Mouse (Mus musculus) testis, adult 2 months (tissue): ENCODE results near the gene Rimklb. TPM values are rescaled to one million over a fixed set of nuclear protein-coding genes. Genes with fewer than 3 reads are reported as not detected.
"Not testable (repeated sequence)": the region's sequence is repeated elsewhere in the genome, so short reads cannot be mapped to it uniquely, and the experiment has no call there.

Source experiments
- H3K27ac ChIP-seq: fragments of 200-500 bp; 2 replicates; pipeline ENCODE4 v1.5.1; 2012; ENCODE audit warnings: low read depth, low read length; ENCODE audit not compliant: control insufficient read depth, insufficient read depth
- H3K27me3 ChIP-seq: fragments of 200-500 bp; 2 replicates; pipeline ENCODE4 v1.6.1; 2012; ENCODE audit warnings: mild to moderate bottlenecking, low read length, moderate library complexity; ENCODE audit not compliant: control insufficient read depth, insufficient read depth
- H3K36me3 ChIP-seq: fragments of 200-500 bp; 2 replicates; pipeline ENCODE4 v1.6.1; 2012; ENCODE audit warnings: mild to moderate bottlenecking, low read length; ENCODE audit not compliant: control insufficient read depth, insufficient read depth
- H3K4me1 ChIP-seq: fragments of 200-500 bp; 2 replicates; pipeline ENCODE4 v1.6.1; 2012; ENCODE audit warnings: low read length; ENCODE audit not compliant: control insufficient read depth, insufficient read depth
- H3K4me3 ChIP-seq: fragments of 200-500 bp; 2 replicates; pipeline ENCODE4 v1.5.1; 2012; ENCODE audit warnings: low read depth, mild to moderate bottlenecking, low read length, moderate library complexity, mixed read lengths; ENCODE audit not compliant: control insufficient read depth
- CTCF ChIP-seq: fragments of 200-500 bp; IDR thresholded peaks from 2 replicates; pipeline ENCODE4 v1.5.1; 2012; ENCODE audit warnings: low read depth, mild to moderate bottlenecking, inconsistent platforms, low read length, moderate library complexity; ENCODE audit not compliant: control insufficient read depth, insufficient read depth, insufficient replicate concordance
- POLR2A ChIP-seq: fragments of 200-500 bp; IDR thresholded peaks from 2 replicates; pipeline ENCODE4 v1.6.1; 2012; ENCODE audit warnings: low read depth, mild to moderate bottlenecking, inconsistent platforms, low read length, moderate library complexity; ENCODE audit not compliant: control insufficient read depth
- polyA plus RNA-seq: library from polyadenylated mRNA; depleted of rRNA; stranded (reverse); fragments of >200 nt; gene quantifications from 2 replicates; pipeline ENCODE4 v1.2.3, GENCODE M21; 2012; rRNA removed

Rimklb gene
- polyA plus RNA-seq, result 97.7 and 114 TPM in 2 replicates

GRCm38 (mm10) chr6:122498661-122499060 lies at the start of gene Rimklb:
Gene Rimklb (minus strand): TSS chr6:122498761.
- H3K27me3 ChIP-seq, result no peaks in the 10 kb centered on the region
- peaks cover 2% of the 10 kb centered on the region; the same call in 1 of the 2 replicates for H3K4me1 ChIP-seq
- TF ChIP-seq POLR2A (no peak), CTCF (no peak)
- no peaks in the 10 kb centered on the region for H3K36me3 ChIP-seq
- H3K4me3 ChIP-seq, result no peak within 1 kb of the TSS
- no peak within 1 kb of the TSS for H3K27ac ChIP-seq

GRCm38 (mm10) chr6:122545948-122546347 lies 47.4 kb upstream of the Rimklb start:
- Histone ChIP-seq H3K36me3 (no peaks in the 10 kb centered on the region), H3K27ac (no peak overlapping the region), H3K4me1 (peaks cover 2% of the 10 kb centered on the region; the same call in 1 of the 2 replicates), H3K4me3 (no peak overlapping the region; the same call in 1 of the 2 replicates), H3K27me3 (no peaks in the 10 kb centered on the region)
- TF ChIP-seq CTCF (no peak), POLR2A (no peak)

- no peak for TF ChIP-seq CTCF
- no peak for TF ChIP-seq POLR2A
- no peaks in the 10 kb centered on the region for H3K27me3 ChIP-seq
- H3K27ac ChIP-seq, result no peak overlapping the region
- H3K4me3 ChIP-seq, result no peak overlapping the region
- H3K4me1 ChIP-seq, result peaks cover 2% of the 10 kb centered on the region; the same call in 1 of the 2 replicates
- no peaks in the 10 kb centered on the region for H3K36me3 ChIP-seq
These were observed 46.8 kb upstream of the Rimklb start for GRCm38 (mm10) chr6:122545289-122545882.

GRCm38 (mm10) chr6:122544672-122545071 lies 46.1 kb upstream of the Rimklb start:
- Histone ChIP-seq H3K36me3 (no peaks in the 10 kb centered on the region), H3K27me3 (no peaks in the 10 kb centered on the region), H3K4me3 (no peak overlapping the region), H3K27ac (no peak overlapping the region), H3K4me1 (peaks cover 2% of the 10 kb centered on the region; the same call in 1 of the 2 replicates)
- TF ChIP-seq CTCF, result no peak
- TF ChIP-seq POLR2A, result no peak

DNA sequence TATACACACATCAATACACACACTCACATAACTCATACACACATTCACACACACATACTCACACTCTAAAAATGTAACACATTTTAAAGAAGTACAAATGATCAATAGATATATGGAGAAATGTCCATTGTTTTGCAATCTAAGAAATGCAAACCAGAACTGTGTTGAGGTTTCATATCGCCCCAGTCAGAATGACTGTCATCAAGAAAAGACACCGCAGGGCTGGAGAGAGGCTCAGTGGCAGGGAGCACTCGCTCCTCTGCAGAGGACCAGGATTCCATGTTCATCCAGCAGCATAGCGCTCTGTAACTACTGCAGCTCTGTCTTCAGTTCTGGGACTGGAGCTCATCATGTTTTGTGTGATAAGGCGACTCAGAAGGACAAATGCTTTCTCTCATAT lies 45.0 kb upstream of the Rimklb start:
- no peak for TF ChIP-seq POLR2A
- no peak for TF ChIP-seq CTCF
- Histone ChIP-seq H3K27me3 (no peaks in the 10 kb centered on the region), H3K36me3 (no peaks in the 10 kb centered on the region), H3K4me3 (no peak overlapping the region), H3K27ac (no peak overlapping the region), H3K4me1 (peaks cover 2% of the 10 kb centered on the region; the same call in 1 of the 2 replicates)

DNA sequence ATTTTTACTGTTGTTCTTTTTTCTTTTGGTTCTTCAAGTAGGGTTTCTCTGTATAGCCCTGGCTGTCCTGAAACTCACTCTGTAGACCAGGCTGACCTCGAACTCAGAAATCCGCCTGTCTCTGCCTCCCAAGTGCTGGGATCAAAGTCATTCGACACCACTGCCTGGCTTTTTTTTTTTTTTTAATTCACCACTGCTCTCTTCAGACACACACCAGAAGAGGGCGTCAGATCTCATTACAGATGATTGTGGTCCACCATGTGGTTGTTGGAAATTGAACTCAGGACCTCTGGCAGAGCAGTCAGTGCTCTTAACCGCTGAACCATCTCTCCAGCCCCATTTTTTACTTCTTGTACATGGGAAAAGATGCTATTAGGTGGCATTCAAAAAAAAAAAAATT lies 43.9 kb upstream of the Rimklb start:
- H3K4me1 ChIP-seq, H3K4me3 ChIP-seq, H3K27ac ChIP-seq: not testable (repeated sequence)

DNA sequence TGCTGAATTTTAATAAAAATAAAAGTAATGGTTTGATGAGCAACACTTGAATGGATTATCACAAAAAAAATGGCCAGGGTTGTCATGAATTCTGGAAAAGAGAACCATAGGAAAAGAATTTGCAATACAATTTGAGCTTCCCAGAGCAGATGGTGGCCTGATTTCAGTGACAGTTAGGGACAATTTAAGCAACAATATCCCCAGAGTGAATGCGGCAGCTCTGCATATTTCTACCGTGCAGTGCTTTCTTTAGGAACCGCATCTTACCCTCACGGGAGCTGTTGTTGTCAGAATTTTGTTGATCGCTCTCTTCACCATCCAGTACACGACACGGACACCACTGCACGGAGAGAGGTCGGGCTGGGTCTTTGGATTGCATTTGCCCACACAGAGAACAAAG lies 41.0 kb upstream of the Rimklb start:
- Histone ChIP-seq H3K4me3 (no peak overlapping the region), H3K27ac (no peak overlapping the region), H3K36me3 (no peaks in the 10 kb centered on the region), H3K4me1 (peaks cover 3% of the 10 kb centered on the region; the same call in 1 of the 2 replicates), H3K27me3 (no peaks in the 10 kb centered on the region)
- TF ChIP-seq CTCF (no peak), POLR2A (no peak)

More for the DNA sequence above, 43.9 kb upstream of the Rimklb start:
- not testable (repeated sequence) for H3K36me3 ChIP-seq, H3K27me3 ChIP-seq
